ENCODE assay signal across 8 mouse cellular contexts in genomic region chr4:155065970-155066833, GRCm38 (mm10). TPM values are rescaled to one million over a fixed set of nuclear protein-coding genes. Genes with fewer than 3 reads are reported as not detected.
DNase-seq lines count a peak whose midpoint lies in the region; ATAC-seq lines count a peak whose summit lies in the region.

No protein-coding gene starts in this region.

- ATAC-seq in embryonic facial prominence, embryonic 11.5 days (replicated peaks; ENCODE audit: insufficient number of reproducible peaks, low FRiP score, low TSS enrichment, low read depth), result peak; percentile 54
- peak; percentile 44 for ATAC-seq in limb, embryonic 11.5 days (ENCODE audit: insufficient number of reproducible peaks, low FRiP score, low TSS enrichment, low read depth)
- peak; percentile 56 for ATAC-seq in midbrain, embryonic 14.5 days (ENCODE audit: low FRiP score, low TSS enrichment)

- peak; percentile 75 to 82 for DNase-seq in urinary bladder, adult 18-20 months (ENCODE audit: low spot score in 2 of 2)
- DNase-seq in urinary bladder, adult 2 months (ENCODE audit: low spot score), result no peak
- peak; percentile 98 for DNase-seq in embryonic facial prominence, embryonic 11.5 days (ENCODE audit: low spot score)
- DNase-seq in heart, adult 11 months, result peak; percentile 98
- peak; percentile 92 for DNase-seq in kidney, adult 18-20 months
- DNase-seq in limb, embryonic 11.5 days (ENCODE audit: low spot score), result peak; percentile 96
- peak; percentile 97 for DNase-seq in midbrain, embryonic 14.5 days
- DNase-seq in spleen, adult 18-20 months, result peak; percentile 61 to 81

- H3K4me2 ChIP-seq in embryonic facial prominence, embryonic 11.5 days (ENCODE audit: low read depth, low read length), result peak overlapping the region; percentile 8
- H3K4me2 ChIP-seq in limb, embryonic 11.5 days (ENCODE audit: low read depth, severe bottlenecking), result peak overlapping the region; percentile 81
- H3K4me2 ChIP-seq in midbrain, embryonic 14.5 days (ENCODE audit: low read length), result peak overlapping the region; percentile 90

- peaks cover 3% of the 10 kb centered on the region; the same call in 1 of the 2 replicates for H3K4me1 ChIP-seq in embryonic facial prominence, embryonic 11.5 days (ENCODE audit: control insufficient read depth, insufficient read depth, low read length)
- peaks cover 10% of the 10 kb centered on the region; the same call in 1 of the 2 replicates for H3K4me1 ChIP-seq in limb, embryonic 11.5 days (ENCODE audit: control insufficient read depth, insufficient read depth, low read length)
- H3K4me1 ChIP-seq in midbrain, embryonic 14.5 days (ENCODE audit: control insufficient read depth, insufficient read depth, low read length), result peaks cover 13% of the 10 kb centered on the region

- no peaks in the 10 kb centered on the region for H3K27me3 ChIP-seq in embryonic facial prominence, embryonic 11.5 days (ENCODE audit: control insufficient read depth, insufficient read depth, low read length)
- H3K27me3 ChIP-seq in limb, embryonic 11.5 days (ENCODE audit: control insufficient read depth, insufficient read depth, low read length), result no peaks in the 10 kb centered on the region
- H3K27me3 ChIP-seq in midbrain, embryonic 14.5 days (ENCODE audit: control insufficient read depth, insufficient read depth, low read length), result no peaks in the 10 kb centered on the region

- no peak overlapping the region for H3K9ac ChIP-seq in embryonic facial prominence, embryonic 11.5 days (replicated peaks; ENCODE audit: low read length)
- H3K9ac ChIP-seq in limb, embryonic 11.5 days (ENCODE audit: low read length), result no peak overlapping the region
- peak overlapping the region; percentile 78; the same call in 1 of the 2 replicates for H3K9ac ChIP-seq in midbrain, embryonic 14.5 days (replicated peaks; ENCODE audit: low read length)

- H3K36me3 ChIP-seq in embryonic facial prominence, embryonic 11.5 days (replicated peaks; ENCODE audit: control insufficient read depth, insufficient read depth, low read depth, low read length), result peaks cover 4% of the 10 kb centered on the region
- peaks cover 17% of the 10 kb centered on the region for H3K36me3 ChIP-seq in limb, embryonic 11.5 days (ENCODE audit: control insufficient read depth, insufficient read depth, low read length)
- peaks cover 29% of the 10 kb centered on the region for H3K36me3 ChIP-seq in midbrain, embryonic 14.5 days (ENCODE audit: control insufficient read depth, insufficient read depth, low read length)

- 0 out of 2 replicates have a peak overlapping the region, but pooled peaks have one; percentile 1 for H3K27ac ChIP-seq in embryonic facial prominence, embryonic 11.5 days (replicated peaks; ENCODE audit: low read depth, low read length)
- no peak overlapping the region for H3K27ac ChIP-seq in limb, embryonic 11.5 days (replicated peaks; ENCODE audit: low read depth, low read length)
- peak overlapping the region; percentile 62 for H3K27ac ChIP-seq in midbrain, embryonic 14.5 days (replicated peaks; ENCODE audit: low read depth, low read length)

- H3K4me3 ChIP-seq in embryonic facial prominence, embryonic 11.5 days (ENCODE audit: low read depth, low read length), result peak overlapping the region; percentile 65
- H3K4me3 ChIP-seq in limb, embryonic 11.5 days (ENCODE audit: low read depth, low read length), result peak overlapping the region; percentile 62; the same call in 1 of the 2 replicates
- peak overlapping the region; percentile 63 for H3K4me3 ChIP-seq in midbrain, embryonic 14.5 days (replicated peaks; ENCODE audit: low read depth, low read length)

- no peaks in the 10 kb centered on the region for H3K9me3 ChIP-seq in embryonic facial prominence, embryonic 11.5 days (replicated peaks; ENCODE audit: control insufficient read depth, low read length)
- H3K9me3 ChIP-seq in limb, embryonic 11.5 days (ENCODE audit: control insufficient read depth, low read length), result no peaks in the 10 kb centered on the region
- no peaks in the 10 kb centered on the region for H3K9me3 ChIP-seq in midbrain, embryonic 14.5 days (ENCODE audit: control insufficient read depth, low read length)

- WGBS in embryonic facial prominence, embryonic 11.5 days, result 4% methylated on average over 15 of the region's 15 CpGs
- WGBS in limb, embryonic 11.5 days, result 4% methylated on average over 15 of the region's 15 CpGs
- WGBS in midbrain, embryonic 14.5 days, result 3% methylated on average over 15 of the region's 15 CpGs

RNA-seq across cellular contexts. Expression of gene Pex10, which starts 0.6 kb away (rescaled TPM):
- 11.8 and 13.4 TPM in 2 replicates for polyA plus RNA-seq in urinary bladder, adult 2 months (2012; rRNA removed)
- polyA plus RNA-seq in embryonic facial prominence, embryonic 11.5 days (2014; fragmentation: Nextera tagmentation; extraction: Ambion mirVana), result 7.3 and 7.4 TPM in 2 replicates
- 6.5 and 8.5 TPM in 2 replicates for polyA plus RNA-seq in limb, embryonic 11.5 days (2014; fragmentation: Nextera tagmentation; extraction: Ambion mirVana)
- polyA plus RNA-seq in midbrain, embryonic 14.5 days (2014; fragmentation: Nextera tagmentation; extraction: Ambion mirVana), result 6.0 and 10.0 TPM in 2 replicates

RNA-seq across cellular contexts. Expression of gene Plch2, which starts 9.6 kb away (rescaled TPM):
- 83.1 and 93.6 TPM in 2 replicates for polyA plus RNA-seq in urinary bladder, adult 2 months (2012; rRNA removed)
- 1.4 and 2.1 TPM in 2 replicates for polyA plus RNA-seq in embryonic facial prominence, embryonic 11.5 days (2014; fragmentation: Nextera tagmentation; extraction: Ambion mirVana)
- polyA plus RNA-seq in limb, embryonic 11.5 days (2014; fragmentation: Nextera tagmentation; extraction: Ambion mirVana), result 1.0 and 1.2 TPM in 2 replicates
- polyA plus RNA-seq in midbrain, embryonic 14.5 days (2014; fragmentation: Nextera tagmentation; extraction: Ambion mirVana), result 12.1 and 13.0 TPM in 2 replicates

RNA-seq across cellular contexts. Expression of gene Rer1, which starts 20.0 kb away (rescaled TPM):
- 130 and 159 TPM in 2 replicates for polyA plus RNA-seq in urinary bladder, adult 2 months (2012; rRNA removed)
- 164 and 173 TPM in 2 replicates for polyA plus RNA-seq in embryonic facial prominence, embryonic 11.5 days (2014; fragmentation: Nextera tagmentation; extraction: Ambion mirVana)
- polyA plus RNA-seq in limb, embryonic 11.5 days (2014; fragmentation: Nextera tagmentation; extraction: Ambion mirVana), result 137 and 149 TPM in 2 replicates
- 139 and 148 TPM in 2 replicates for polyA plus RNA-seq in midbrain, embryonic 14.5 days (2014; fragmentation: Nextera tagmentation; extraction: Ambion mirVana)

RNA-seq across cellular contexts. Expression of gene Morn1, which starts 20.2 kb away (rescaled TPM):
- 6.7 and 7.0 TPM in 2 replicates for polyA plus RNA-seq in urinary bladder, adult 2 months (2012; rRNA removed)
- polyA plus RNA-seq in embryonic facial prominence, embryonic 11.5 days (2014; fragmentation: Nextera tagmentation; extraction: Ambion mirVana), result 3.3 and 3.5 TPM in 2 replicates
- 3.5 and 4.5 TPM in 2 replicates for polyA plus RNA-seq in limb, embryonic 11.5 days (2014; fragmentation: Nextera tagmentation; extraction: Ambion mirVana)
- 6.0 and 6.4 TPM in 2 replicates for polyA plus RNA-seq in midbrain, embryonic 14.5 days (2014; fragmentation: Nextera tagmentation; extraction: Ambion mirVana)

Comparison
In these comparisons a context has a peak if more than half of its experiments do, and no peak if none do; other contexts are left out.
1. H3K4me2 ChIP-seq: peak in every context shown above with its lines; median percentile 90 in midbrain, embryonic 14.5 days; 81 in limb, embryonic 11.5 days; 8 in embryonic facial prominence, embryonic 11.5 days.